Mouse (Mus musculus) cerebellum, adult 9-10 months (tissue): ENCODE measurements around the gene Olfr1249.
"Not testable (repeated sequence)": the region's sequence is repeated elsewhere in the genome, so short reads cannot be mapped to it uniquely, and the experiment has no call there.

Source experiments
- DNase-seq: peaks from one replicate; pipeline ENCODE4 v3.0.0; 2022

Olfr1249 gene

GRCm38 (mm10) chr2:89634883-89635282 lies at the start of gene Olfr1249:
TSS of gene Olfr1249 (minus strand) at chr2:89634983.
- no peak for DNase-seq

DNA sequence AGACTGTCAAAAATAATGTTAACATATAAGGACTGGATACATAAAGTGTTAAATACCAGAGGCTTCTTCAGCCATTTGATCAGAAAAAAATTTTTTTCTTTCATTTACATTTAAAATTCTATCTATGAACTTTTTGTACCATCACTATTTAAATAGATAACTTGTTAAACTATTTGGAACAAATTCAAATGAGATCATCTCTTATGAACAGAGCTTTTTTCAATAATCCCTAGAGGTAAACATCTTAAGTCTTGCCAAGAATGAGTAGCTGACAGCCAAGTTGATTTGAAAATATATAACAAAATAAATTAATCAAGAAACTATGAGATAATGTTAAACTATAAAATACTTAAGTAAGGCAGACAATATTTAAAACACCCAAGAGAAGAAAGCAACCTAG lies 37.1 kb upstream of the Olfr1249 start, which contains the start of gene Olfr1251:
Olfr1251 (minus strand) TSS at position 101 of the 400 bp plus-strand sequence.
- DNase-seq, result no peak

GRCm38 (mm10) chr2:89661367-89661766 lies 26.6 kb upstream of the Olfr1249 start, which contains the start of gene Olfr1250:
TSS of gene Olfr1250 (minus strand) at chr2:89661467.
- DNase-seq, result no peak

- DNase-seq, result not testable (repeated sequence)
Observed at GRCm38 (mm10) chr2:89618145-89618544, 16.6 kb downstream of the Olfr1249 start, which contains the start of gene Olfr1248. TSS of gene Olfr1248 (minus strand) at chr2:89618245.

DNA sequence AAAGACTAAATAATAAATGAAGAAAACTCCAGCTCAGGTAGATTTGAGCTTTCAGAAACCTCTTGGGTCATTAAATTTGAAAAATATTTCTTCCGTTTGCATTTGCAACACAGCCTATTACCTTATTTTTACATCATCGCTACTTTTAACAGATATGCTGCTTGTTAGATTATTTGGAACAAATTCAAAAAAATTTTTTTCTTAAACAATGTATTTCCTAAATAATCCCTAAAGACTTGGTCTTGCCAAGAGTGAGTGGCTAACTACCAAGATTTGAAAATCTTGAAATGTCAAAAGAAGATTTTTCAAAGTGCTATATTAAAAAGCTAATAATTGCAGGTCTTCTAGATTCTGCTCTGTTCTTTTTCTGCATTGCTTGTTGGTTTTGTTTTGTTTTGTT lies 20.8 kb downstream of the Olfr1249 start, which contains the start of gene Olfr1247:
Olfr1247 (minus strand) TSS at position 101 of the 400 bp plus-strand sequence.
- no peak for DNase-seq

DNA sequence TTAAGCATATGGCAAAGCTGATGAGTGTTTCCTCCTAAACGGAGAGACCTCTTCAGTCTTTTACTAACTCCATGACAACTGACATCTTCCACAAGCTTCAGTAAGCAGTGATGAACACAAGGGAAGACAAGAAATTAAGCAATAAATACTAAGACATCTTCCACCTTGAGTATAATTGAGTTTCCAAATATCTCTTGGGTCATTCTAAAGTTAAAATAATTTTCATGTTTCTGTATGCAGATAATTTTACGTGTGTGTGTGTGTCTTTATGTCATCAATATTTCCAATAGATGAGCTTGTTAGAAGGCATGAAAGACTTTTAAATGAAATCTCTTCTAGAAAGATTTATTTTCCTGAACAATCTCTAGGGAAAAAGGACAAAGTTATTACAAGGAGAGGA lies 41.7 kb downstream of the Olfr1249 start, which contains the start of gene Olfr1246:
Olfr1246 (minus strand) TSS at position 101 of the 400 bp plus-strand sequence.
- DNase-seq, result no peak
